ENCODE assay signal across 8 mouse cellular contexts in the genomic region with DNA sequence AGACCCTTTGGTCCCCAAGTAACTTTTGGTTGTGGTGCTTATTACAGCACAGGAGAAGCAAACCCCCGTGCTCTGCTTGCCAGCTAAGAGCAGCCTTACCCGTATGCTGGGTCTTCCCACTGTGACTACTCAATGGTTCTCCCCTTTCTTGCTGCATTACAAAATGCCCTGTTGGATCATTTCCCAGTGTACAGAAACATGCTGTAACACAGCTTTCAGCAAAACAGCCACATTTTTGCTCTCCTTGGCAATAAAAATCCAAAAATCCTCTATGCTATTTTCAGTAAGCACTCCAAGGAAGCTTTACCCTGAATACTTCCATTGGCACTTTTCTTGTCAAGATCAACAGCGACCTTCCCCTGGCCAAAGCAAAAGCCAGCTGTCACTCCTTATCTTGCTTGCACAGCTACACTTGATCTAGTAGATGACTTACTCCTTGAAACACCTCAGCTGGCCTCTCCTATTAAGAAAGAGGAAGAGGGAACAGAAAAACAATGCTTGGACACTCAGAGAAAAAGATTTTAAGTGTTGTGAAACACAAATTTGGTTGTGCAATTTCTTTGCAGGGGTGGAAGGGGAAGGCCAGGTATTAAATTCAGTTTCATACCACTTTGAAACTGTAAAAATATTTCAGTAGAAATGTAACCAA. TPM values are rescaled to one million over a fixed set of nuclear protein-coding genes. Genes with fewer than 3 reads are reported as not detected.
DNase-seq lines count a peak whose midpoint lies in the region; ATAC-seq and TF ChIP-seq lines count a peak whose summit lies in the region.
"Had no signal": no experiment of that assay in that cellular context is flagged by ENCODE, and none has a peak within 500 bp of the region (broad histone marks: within the 10 kb centered on the region; RNA-seq: fewer than 3 reads in every experiment).

No protein-coding gene starts in this region.

- H3K9me3 ChIP-seq in embryonic facial prominence, embryonic 12.5 days: no peaks in the 10 kb centered on the region
- H3K9me3 ChIP-seq in hindbrain, embryonic 14.5 days (ENCODE audit: control insufficient read depth, low read length): no peaks in the 10 kb centered on the region
- no peaks in the 10 kb centered on the region for H3K9me3 ChIP-seq in liver, postnatal 0 days (ENCODE audit: low read length)

- no peaks in the 10 kb centered on the region for H3K27me3 ChIP-seq in embryonic facial prominence, embryonic 12.5 days
- H3K27me3 ChIP-seq in hindbrain, embryonic 14.5 days (ENCODE audit: control insufficient read depth, insufficient read depth, low read length): no peaks in the 10 kb centered on the region
- H3K27me3 ChIP-seq in liver, postnatal 0 days (ENCODE audit: insufficient read depth, low read length): no peaks in the 10 kb centered on the region
- no peaks in the 10 kb centered on the region for H3K27me3 ChIP-seq in small intestine, adult 2 months (ENCODE audit: control insufficient read depth, insufficient read depth, low read length)

- WGBS in embryonic facial prominence, embryonic 12.5 days: 75% methylated on average over 3 of the region's 3 CpGs
- 69% methylated on average over 3 of the region's 3 CpGs for WGBS in hindbrain, embryonic 14.5 days
- 23% methylated on average over 3 of the region's 3 CpGs for WGBS in liver, postnatal 0 days (ENCODE audit: insufficient replicate concordance)
- WGBS in small intestine, adult 2 months: 30% methylated on average over 3 of the region's 3 CpGs

- H3K4me3 ChIP-seq in embryonic facial prominence, embryonic 12.5 days: no peak overlapping the region
- no peak overlapping the region for H3K4me3 ChIP-seq in hindbrain, embryonic 14.5 days (replicated peaks; ENCODE audit: low read length)
- H3K4me3 ChIP-seq in liver, postnatal 0 days (ENCODE audit: low read depth, low read length): peak overlapping the region; percentile 81
- peak overlapping the region; percentile 16; the same call in 1 of the 2 replicates for H3K4me3 ChIP-seq in small intestine, adult 2 months (ENCODE audit: low read depth, low read length)

- peak; percentile 76 for TF ChIP-seq EP300 in liver, postnatal 0 days (IDR thresholded peaks at IDR 0.05; ENCODE audit: low read depth)

- peak overlapping the region; percentile 60; the same call in 1 of the 2 replicates for H3K4me2 ChIP-seq in embryonic facial prominence, embryonic 12.5 days (replicated peaks)
- H3K4me2 ChIP-seq in hindbrain, embryonic 14.5 days (replicated peaks): peak overlapping the region; percentile 65
- H3K4me2 ChIP-seq in liver, postnatal 0 days (ENCODE audit: low read depth, low read length): peak overlapping the region; percentile 82

- no peak for TF ChIP-seq POLR2A in small intestine, adult 2 months (IDR thresholded peaks at IDR 0.05; ENCODE audit: low read depth, low read length)

- DNase-seq in right cerebral cortex, adult 18-20 months: peak; percentile 14
- no peak for DNase-seq in right cerebral cortex, adult 2 months (ENCODE audit: low spot score in 2 of 2)
- no peak for DNase-seq in hindbrain, embryonic 14.5 days (ENCODE audit: low spot score)
- DNase-seq in liver, postnatal 0 days: peak; percentile 27
- DNase-seq in frontal cortex, postnatal 10 days (ENCODE audit: low spot score in 2 of 2): no peak

- no peak overlapping the region for H3K27ac ChIP-seq in embryonic facial prominence, embryonic 12.5 days
- no peak overlapping the region for H3K27ac ChIP-seq in hindbrain, embryonic 14.5 days
- peak overlapping the region; percentile 100 for H3K27ac ChIP-seq in liver, postnatal 0 days (ENCODE audit: low read depth)
- peak overlapping the region; percentile 43 for H3K27ac ChIP-seq in small intestine, adult 2 months (ENCODE audit: insufficient read depth, low read depth, low read length)

- TF ChIP-seq CTCF in liver, postnatal 0 days (IDR thresholded peaks at IDR 0.05; ENCODE audit: low read depth): no peak
- TF ChIP-seq CTCF in small intestine, adult 2 months (IDR thresholded peaks at IDR 0.05; ENCODE audit: extremely low read depth, insufficient read length, insufficient replicate concordance, low read depth, low read length): no peak

- peak overlapping the region; percentile 45; the same call in 1 of the 2 replicates for H3K9ac ChIP-seq in embryonic facial prominence, embryonic 12.5 days
- H3K9ac ChIP-seq in hindbrain, embryonic 14.5 days: 0 out of 2 replicates have a peak overlapping the region, but pooled peaks have one; percentile 75
- H3K9ac ChIP-seq in liver, postnatal 0 days (replicated peaks): peak overlapping the region; percentile 88

- peaks cover 11% of the 10 kb centered on the region for H3K36me3 ChIP-seq in embryonic facial prominence, embryonic 12.5 days
- H3K36me3 ChIP-seq in hindbrain, embryonic 14.5 days (replicated peaks; ENCODE audit: control insufficient read depth, insufficient read depth): peaks cover 18% of the 10 kb centered on the region
- peaks cover 14% of the 10 kb centered on the region for H3K36me3 ChIP-seq in liver, postnatal 0 days (replicated peaks; ENCODE audit: insufficient read depth, low read length)
- peaks cover 16% of the 10 kb centered on the region for H3K36me3 ChIP-seq in small intestine, adult 2 months (ENCODE audit: control insufficient read depth, insufficient read depth, low read length)

- H3K4me1 ChIP-seq in embryonic facial prominence, embryonic 12.5 days: peaks cover 14% of the 10 kb centered on the region
- peaks cover 27% of the 10 kb centered on the region for H3K4me1 ChIP-seq in hindbrain, embryonic 14.5 days (replicated peaks; ENCODE audit: control insufficient read depth, insufficient read depth, low read length)
- H3K4me1 ChIP-seq in liver, postnatal 0 days (ENCODE audit: insufficient read depth): peaks cover 23% of the 10 kb centered on the region
- peaks cover 6% of the 10 kb centered on the region; the same call in 1 of the 2 replicates for H3K4me1 ChIP-seq in small intestine, adult 2 months (ENCODE audit: control insufficient read depth, insufficient read depth, insufficient read length, low read length)

- ATAC-seq in embryonic facial prominence, embryonic 12.5 days (ENCODE audit: insufficient number of reproducible peaks, insufficient read depth, low FRiP score, low TSS enrichment): no peak
- no peak for ATAC-seq in hindbrain, embryonic 14.5 days (ENCODE audit: low FRiP score)
- ATAC-seq in liver, postnatal 0 days: no peak

RNA-seq across cellular contexts. Expression of gene Rchy1, which starts 2.1 kb away (rescaled TPM):
- 76.8 and 78.0 TPM in 2 replicates for polyA plus RNA-seq in embryonic facial prominence, embryonic 12.5 days (2016; fragmentation: Nextera tagmentation; extraction: Ambion mirVana)
- polyA plus RNA-seq in hindbrain, embryonic 14.5 days (2014; fragmentation: Nextera tagmentation; extraction: Ambion mirVana): 55.3 and 64.3 TPM in 2 replicates
- polyA plus RNA-seq in liver, postnatal 0 days (2015; fragmentation: Nextera tagmentation; extraction: Ambion mirVana): 31.0 and 35.9 TPM in 2 replicates
- 8.7 and 15.7 TPM in 2 replicates for polyA plus RNA-seq in small intestine, adult 2 months (2012; rRNA removed)

RNA-seq across cellular contexts. Expression of gene Odaph, which starts 26.5 kb away (rescaled TPM):
- polyA plus RNA-seq in embryonic facial prominence, embryonic 12.5 days (2016; fragmentation: Nextera tagmentation; extraction: Ambion mirVana): not detected in 2 replicates
- polyA plus RNA-seq in hindbrain, embryonic 14.5 days (2014; fragmentation: Nextera tagmentation; extraction: Ambion mirVana): 0.38 TPM in 1 of 2 replicates, not detected in the other
- not detected in 2 replicates for polyA plus RNA-seq in liver, postnatal 0 days (2015; fragmentation: Nextera tagmentation; extraction: Ambion mirVana)
- not detected in 2 replicates for polyA plus RNA-seq in small intestine, adult 2 months (2012; rRNA removed)
- polyA plus RNA-seq: embryonic facial prominence, embryonic 11.5 days had no signal

Comparison
In these comparisons a context has a peak if more than half of its experiments do, and no peak if none do; other contexts are left out.
1. DNase-seq: peak in right cerebral cortex, adult 18-20 months (single experiment) and liver, postnatal 0 days (single experiment); none in right cerebral cortex, adult 2 months (0 of 2), hindbrain, embryonic 14.5 days (single experiment) and frontal cortex, postnatal 10 days (0 of 2).
2. H3K27ac ChIP-seq: peak in liver, postnatal 0 days (single experiment) and small intestine, adult 2 months (single experiment); none in embryonic facial prominence, embryonic 12.5 days (single experiment) and hindbrain, embryonic 14.5 days (single experiment).
3. H3K4me3 ChIP-seq: peak in liver, postnatal 0 days (single experiment) and small intestine, adult 2 months (single experiment); none in embryonic facial prominence, embryonic 12.5 days (single experiment) and hindbrain, embryonic 14.5 days (single experiment).
4. Peak in every context shown above with its lines, with median percentiles within 50 percentile points of each other: H3K4me2 ChIP-seq and H3K9ac ChIP-seq.